ENCODE assay signal across 8 mouse cellular contexts in genomic region chr7:4844245-4844916, GRCm38 (mm10). TPM values are rescaled to one million over a fixed set of nuclear protein-coding genes. Genes with fewer than 3 reads are reported as not detected.
DNase-seq lines count a peak whose midpoint lies in the region; ATAC-seq and TF ChIP-seq lines count a peak whose summit lies in the region.

Gene Shisa7 (minus strand): TSS chr7:4844696.

- WGBS in forebrain, embryonic 16.5 days: under 1% methylated on average over 39 of the region's 41 CpGs
- WGBS in olfactory bulb, adult 2 months: 1% methylated on average over 40 of the region's 41 CpGs

- H3K36me3 ChIP-seq in forebrain, embryonic 16.5 days (ENCODE audit: control insufficient read depth, insufficient read depth): no peaks in the 10 kb centered on the region

- ATAC-seq in forebrain, embryonic 16.5 days: peak; percentile 52
- ATAC-seq in cerebellum, adult (ENCODE audit: insufficient number of reproducible peaks, low FRiP score, low TSS enrichment): no peak

- TF ChIP-seq POLR2A in olfactory bulb, adult 2 months (IDR thresholded peaks at IDR 0.05; ENCODE audit: insufficient read depth, low read depth, low read length): no peak; the same call in 1 of the 2 replicates

- intact Hi-C loops in left cerebral cortex, adult 2 months (cut with DNase I): loop anchor here (2.0 to 10.0 kb wide), 2 partner anchors 70 to 210 kb away; partner anchors contain the start of genes Zfp580 and Zfp628
- intact Hi-C loops in left cerebral cortex, postnatal 14 days (cut with DNase I): loop anchor here (5.0 kb wide), 1 partner anchor 78 kb away; the partner anchor contains the start of gene Nat14

- H3K4me3 ChIP-seq in left cerebral cortex, adult 2 months: peak within 1 kb of the TSS; percentile 55
- peak within 1 kb of the TSS; percentile 62 for H3K4me3 ChIP-seq in forebrain, embryonic 16.5 days (replicated peaks; ENCODE audit: low read length)
- peak within 1 kb of the TSS; percentile 76 for H3K4me3 ChIP-seq in olfactory bulb, adult 2 months (ENCODE audit: insufficient read depth, low read depth, low read length)

- no peaks in the 10 kb centered on the region for H3K9me3 ChIP-seq in forebrain, embryonic 16.5 days (ENCODE audit: control insufficient read depth, low read length)

- peaks cover 31% of the 10 kb centered on the region for H3K4me1 ChIP-seq in forebrain, embryonic 16.5 days (replicated peaks; ENCODE audit: control insufficient read depth, insufficient read depth, low read length)
- H3K4me1 ChIP-seq in olfactory bulb, adult 2 months (ENCODE audit: control insufficient read depth, insufficient read depth, low read length): peaks cover 12% of the 10 kb centered on the region

- peak within 1 kb of the TSS; percentile 82 for H3K4me2 ChIP-seq in forebrain, embryonic 16.5 days (ENCODE audit: low read length)

- no peak for TF ChIP-seq CTCF in left cerebral cortex, adult 2 months (IDR thresholded peaks at IDR 0.05)
- TF ChIP-seq CTCF in olfactory bulb, adult 2 months (IDR thresholded peaks at IDR 0.05; ENCODE audit: insufficient read depth, low read depth, low read length): no peak

- H3K27me3 ChIP-seq in forebrain, embryonic 16.5 days (replicated peaks; ENCODE audit: control insufficient read depth, insufficient read depth, low read length): 0 out of 2 replicates have a peak, but pooled peaks cover 2% of the 10 kb centered on the region

- peak within 1 kb of the TSS; percentile 96 for H3K27ac ChIP-seq in left cerebral cortex, adult 2 months
- H3K27ac ChIP-seq in forebrain, embryonic 16.5 days (ENCODE audit: low read length): peak within 1 kb of the TSS; percentile 57
- peak within 1 kb of the TSS; percentile 81 for H3K27ac ChIP-seq in olfactory bulb, adult 2 months (ENCODE audit: insufficient read depth, low read depth, low read length)

- DNase-seq in left cerebral cortex, adult 2 months (ENCODE audit: extremely low spot score in 1 of 2, low spot score in 2 of 2): peak in 1 of 2 experiments; percentile 54
- DNase-seq in left cerebral cortex, adult 9 months (ENCODE audit: low spot score in 2 of 2): no peak
- peak in 1 of 2 experiments; percentile 54 for DNase-seq in left cerebral cortex, postnatal 14 days (ENCODE audit: low spot score in 2 of 2)
- no peak for DNase-seq in cerebellum, postnatal 14 days
- DNase-seq in urinary bladder, postnatal 25 days (ENCODE audit: low spot score): no peak

- peak within 1 kb of the TSS; percentile 60 for H3K9ac ChIP-seq in forebrain, embryonic 16.5 days (replicated peaks; ENCODE audit: low read depth, low read length)

RNA-seq across cellular contexts. Expression of gene Shisa7, which starts in this region (rescaled TPM):
- 100 to 1,000 TPM; 134 to 138 TPM for total RNA-seq in left cerebral cortex, adult 2 months (2021)
- polyA plus RNA-seq in forebrain, embryonic 16.5 days (2015; fragmentation: Nextera tagmentation; extraction: Ambion mirVana): 8.7 and 13.2 TPM in 2 replicates
- 100 to 1,000 TPM; 116 to 133 TPM for total RNA-seq in left cerebral cortex, postnatal 14 days (2021)
- 146 TPM in 1 of 2 replicates, not detected in the other for polyA plus RNA-seq in olfactory bulb, adult 2 months (2012; ENCODE audit: insufficient read depth, insufficient read length, low replicate concordance, missing spikeins)
